Mouse (Mus musculus) gastrocnemius, postnatal 36 days (tissue): ENCODE measurements around the gene Shq1. TPM values are rescaled to one million over a fixed set of nuclear protein-coding genes. Genes with fewer than 3 reads are reported as not detected.

Experiments used
- DNase-seq, 2 experiments: peaks; one replicate each; pipeline ENCODE4 v3.0.0; 2022
- intact Hi-C: fragments of 180-260 bp; cut with DNase I; formaldehyde crosslinking; loops from one replicate; pipeline ENCODE4 v1.15.1; 2025
- long read RNA-seq, 2 experiments: library from polyadenylated mRNA; stranded (forward); transcript quantifications; one replicate each; pipeline ENCODE4 v2.0.0; 2021
- total RNA-seq, 2 experiments: library from RNA; stranded (reverse); gene quantifications; 2 replicates each; pipeline ENCODE4 v1.2.3; 2021

Gene Shq1
- 1 to 10 TPM; 1.5 to 1.8 TPM for total RNA-seq
- long read RNA-seq, experiment 1, partial matches to known transcripts, result 0 of 4 reads
- long read RNA-seq, experiment 1, other reads (novel, unspliced or antisense), result 1 of 4 reads
- long read RNA-seq, experiment 2, partial matches to known transcripts, result 0 of 5 reads
- long read RNA-seq, experiment 2, other reads (novel, unspliced or antisense), result 0 of 5 reads

- intact Hi-C loops, result loop anchor here (5.0 to 10.0 kb wide), 2 partner anchors 526 to 594 kb away; no protein-coding TSS in a partner anchor
Measured at GRCm38 (mm10) chr6:100670880-100671344, at the start of gene Shq1. TSS of gene Shq1 (minus strand) at chr6:100671157.

GRCm38 (mm10) chr6:100720098-100720501 is 49.1 kb upstream of the Shq1 start:
- intact Hi-C loops, result no loop called here
- no peak for DNase-seq

More at GRCm38 (mm10) chr6:100670880-100671344, at the start of gene Shq1:
- peak; percentile 79 to 86 for DNase-seq

- no peak for DNase-seq
- intact Hi-C loops, result no loop called here
Measured at GRCm38 (mm10) chr6:100716817-100717216, 45.9 kb upstream of the Shq1 start.

GRCm38 (mm10) chr6:100716152-100716551 is 45.2 kb upstream of the Shq1 start:
- no peak for DNase-seq
- intact Hi-C loops, result no loop called here

GRCm38 (mm10) chr6:100715296-100715828 is 44.4 kb upstream of the Shq1 start:
- intact Hi-C loops, result no loop called here
- no peak for DNase-seq

GRCm38 (mm10) chr6:100710866-100711265 is 39.9 kb upstream of the Shq1 start:
- DNase-seq, result no peak

GRCm38 (mm10) chr6:100710170-100710569 is 39.2 kb upstream of the Shq1 start:
- no peak for DNase-seq
- intact Hi-C loops, result no loop called here

More at GRCm38 (mm10) chr6:100710866-100711265, 39.9 kb upstream of the Shq1 start:
- intact Hi-C loops, result no loop called here

GRCm38 (mm10) chr6:100709483-100709882 is 38.5 kb upstream of the Shq1 start:
- DNase-seq, result peak; percentile 24 to 46
- intact Hi-C loops, result no loop called here

- intact Hi-C loops, result no loop called here
Measured at GRCm38 (mm10) chr6:100708996-100709395, 38.0 kb upstream of the Shq1 start.

GRCm38 (mm10) chr6:100708248-100708647 is 37.3 kb upstream of the Shq1 start:
- intact Hi-C loops, result no loop called here
- DNase-seq, result no peak

More at GRCm38 (mm10) chr6:100708996-100709395, 38.0 kb upstream of the Shq1 start:
- no peak for DNase-seq

- intact Hi-C loops, result no loop called here
- peak; percentile 12 to 36 for DNase-seq
Measured at GRCm38 (mm10) chr6:100707557-100707956, 36.6 kb upstream of the Shq1 start.

GRCm38 (mm10) chr6:100706861-100707260 is 35.9 kb upstream of the Shq1 start:
- DNase-seq, result no peak
- intact Hi-C loops, result no loop called here

GRCm38 (mm10) chr6:100705366-100705811 is 34.4 kb upstream of the Shq1 start:
- no peak for DNase-seq
- intact Hi-C loops, result no loop called here

GRCm38 (mm10) chr6:100704574-100705365 is 33.8 kb upstream of the Shq1 start, which contains the start of gene Gxylt2:
TSS of gene Gxylt2 (plus strand) at chr6:100704734.
- intact Hi-C loops, result no loop called here
- DNase-seq, result peak; percentile 17 to 27

GRCm38 (mm10) chr6:100704197-100704573 is 33.2 kb upstream of the Shq1 start:
- no peak for DNase-seq

GRCm38 (mm10) chr6:100700774-100701173 is 29.8 kb upstream of the Shq1 start:
- no peak for DNase-seq
- intact Hi-C loops, result no loop called here

More at GRCm38 (mm10) chr6:100704197-100704573, 33.2 kb upstream of the Shq1 start:
- intact Hi-C loops, result no loop called here

- intact Hi-C loops, result no loop called here
- no peak for DNase-seq
Measured at GRCm38 (mm10) chr6:100699986-100700385, 29.0 kb upstream of the Shq1 start.

GRCm38 (mm10) chr6:100686341-100686740 is 15.4 kb upstream of the Shq1 start:
- DNase-seq, result no peak
- intact Hi-C loops, result no loop called here

GRCm38 (mm10) chr6:100678636-100679035 is 7.7 kb upstream of the Shq1 start:
- no peak for DNase-seq
- intact Hi-C loops, result loop anchor here (10.0 kb wide), 1 partner anchor 586 kb away; no protein-coding TSS in a partner anchor

GRCm38 (mm10) chr6:100676461-100676860 is 5.5 kb upstream of the Shq1 start:
- intact Hi-C loops, result loop anchor here (2.0 to 10.0 kb wide), 2 partner anchors 198 to 588 kb away; no protein-coding TSS in a partner anchor
- no peak for DNase-seq

GRCm38 (mm10) chr6:100674974-100675373 is 4.0 kb upstream of the Shq1 start:
- intact Hi-C loops, result loop anchor here (5.0 to 10.0 kb wide), 2 partner anchors 522 to 590 kb away; no protein-coding TSS in a partner anchor
- DNase-seq, result no peak
